In genomic region chr6:55880886-55881285, GRCm38 (mm10) we compare ENCODE assay signal across 14 mouse cellular contexts. TPM values are rescaled to one million over a fixed set of nuclear protein-coding genes. Genes with fewer than 3 reads are reported as not detected.
A peak's percentile ranks its signal among the peaks of the same experiment; 100 is the strongest.
DNase-seq lines count a peak whose midpoint lies in the region; ATAC-seq and TF ChIP-seq lines count a peak whose summit lies in the region.
"Had no signal": no experiment of that assay in that cellular context is flagged by ENCODE, and none has a peak within 500 bp of the region (broad histone marks: within the 10 kb centered on the region; RNA-seq: fewer than 3 reads in every experiment).

No protein-coding gene starts in this region.

- H3K36me3 ChIP-seq in forebrain, embryonic 10.5 days (replicated peaks): no peaks in the 10 kb centered on the region
- no peaks in the 10 kb centered on the region for H3K36me3 ChIP-seq in forebrain, embryonic 11.5 days (ENCODE audit: control insufficient read depth, insufficient read depth, low read length)
- no peaks in the 10 kb centered on the region for H3K36me3 ChIP-seq in lung, postnatal 0 days (ENCODE audit: insufficient read depth, low read length)
- H3K36me3 ChIP-seq in forebrain, embryonic 16.5 days (ENCODE audit: control insufficient read depth, insufficient read depth): no peaks in the 10 kb centered on the region
- H3K36me3 ChIP-seq in heart, embryonic 11.5 days (ENCODE audit: control insufficient read depth, insufficient read depth, low read length): no peaks in the 10 kb centered on the region
- H3K36me3 ChIP-seq: kidney, embryonic 15.5 days had no signal

- no peaks in the 10 kb centered on the region for H3K9me3 ChIP-seq in forebrain, embryonic 10.5 days
- H3K9me3 ChIP-seq in forebrain, embryonic 11.5 days (ENCODE audit: control insufficient read depth, low read length): no peaks in the 10 kb centered on the region
- no peaks in the 10 kb centered on the region for H3K9me3 ChIP-seq in lung, postnatal 0 days (ENCODE audit: low read length)
- H3K9me3 ChIP-seq in forebrain, embryonic 16.5 days (ENCODE audit: control insufficient read depth, low read length): no peaks in the 10 kb centered on the region
- no peaks in the 10 kb centered on the region for H3K9me3 ChIP-seq in heart, embryonic 11.5 days (replicated peaks; ENCODE audit: control insufficient read depth, low read length)
- H3K9me3 ChIP-seq: kidney, embryonic 15.5 days had no signal

- no peaks in the 10 kb centered on the region for H3K27me3 ChIP-seq in forebrain, embryonic 10.5 days (ENCODE audit: poor library complexity, severe bottlenecking)
- H3K27me3 ChIP-seq in forebrain, embryonic 11.5 days (ENCODE audit: control insufficient read depth, insufficient read depth, low read length): no peaks in the 10 kb centered on the region
- no peaks in the 10 kb centered on the region for H3K27me3 ChIP-seq in lung, postnatal 0 days (replicated peaks; ENCODE audit: insufficient read depth, low read length)
- no peaks in the 10 kb centered on the region for H3K27me3 ChIP-seq in forebrain, embryonic 16.5 days (replicated peaks; ENCODE audit: control insufficient read depth, insufficient read depth, low read length)
- H3K27me3 ChIP-seq in heart, embryonic 11.5 days (ENCODE audit: control insufficient read depth, insufficient read depth, low read length): no peaks in the 10 kb centered on the region
- H3K27me3 ChIP-seq: kidney, embryonic 15.5 days had no signal

- peak; percentile 14 for DNase-seq in forebrain, embryonic 10.5 days (ENCODE audit: extremely low spot score, low spot score)
- no peak for DNase-seq in forebrain, embryonic 11.5 days (ENCODE audit: low spot score)
- peak; percentile 12 for DNase-seq in lung, postnatal 25 days (ENCODE audit: low spot score)
- DNase-seq in lung, postnatal 0 days (ENCODE audit: low spot score): no peak
- DNase-seq in R1 (ENCODE audit: low read depth, low spot score): peak; percentile 59
- DNase-seq in adrenal gland, postnatal 4 days (ENCODE audit: low spot score in 2 of 2): no peak
- DNase-seq: liver, postnatal 0 days had no signal

- no peak overlapping the region for H3K4me2 ChIP-seq in forebrain, embryonic 11.5 days (ENCODE audit: low read depth, low read length, severe bottlenecking)
- no peak overlapping the region for H3K4me2 ChIP-seq in lung, postnatal 0 days (replicated peaks; ENCODE audit: low read depth, low read length)
- no peak overlapping the region for H3K4me2 ChIP-seq in forebrain, embryonic 16.5 days (ENCODE audit: low read length)
- no peak overlapping the region for H3K4me2 ChIP-seq in heart, embryonic 11.5 days
- H3K4me2 ChIP-seq: kidney, embryonic 15.5 days had no signal

- peak overlapping the region; percentile 51; the same call in 1 of the 2 replicates for H3K27ac ChIP-seq in forebrain, embryonic 10.5 days
- H3K27ac ChIP-seq in forebrain, embryonic 11.5 days (ENCODE audit: low read depth, low read length): no peak overlapping the region
- H3K27ac ChIP-seq in lung, postnatal 0 days (ENCODE audit: low read length): no peak overlapping the region
- peak overlapping the region; percentile 91 for H3K27ac ChIP-seq in forebrain, embryonic 16.5 days (ENCODE audit: low read length)
- H3K27ac ChIP-seq in heart, embryonic 11.5 days (ENCODE audit: low read depth, low read length): no peak overlapping the region
- H3K27ac ChIP-seq: kidney, embryonic 15.5 days; stomach, postnatal 0 days had no signal

- no peak overlapping the region for H3K9ac ChIP-seq in forebrain, embryonic 11.5 days (ENCODE audit: low read length)
- H3K9ac ChIP-seq in lung, postnatal 0 days (replicated peaks; ENCODE audit: low read depth): no peak overlapping the region
- H3K9ac ChIP-seq in forebrain, embryonic 16.5 days (replicated peaks; ENCODE audit: low read depth, low read length): no peak overlapping the region
- H3K9ac ChIP-seq in heart, embryonic 11.5 days (ENCODE audit: low read depth, low read length): no peak overlapping the region
- H3K9ac ChIP-seq: kidney, embryonic 15.5 days; liver, postnatal 0 days had no signal

- ATAC-seq in forebrain, embryonic 11.5 days (replicated peaks; ENCODE audit: low FRiP score): no peak
- ATAC-seq in lung, postnatal 0 days: no peak
- ATAC-seq in forebrain, embryonic 16.5 days: no peak
- no peak for ATAC-seq in heart, embryonic 11.5 days (replicated peaks; ENCODE audit: insufficient number of reproducible peaks, low FRiP score, low TSS enrichment)
- ATAC-seq: liver, postnatal 0 days had no signal

- no peak overlapping the region for H3K4me3 ChIP-seq in forebrain, embryonic 10.5 days
- H3K4me3 ChIP-seq in forebrain, embryonic 11.5 days (ENCODE audit: low read depth, low read length): no peak overlapping the region
- H3K4me3 ChIP-seq in lung, postnatal 0 days (ENCODE audit: low read depth, low read length): no peak overlapping the region
- no peak overlapping the region for H3K4me3 ChIP-seq in forebrain, embryonic 16.5 days (replicated peaks; ENCODE audit: low read length)
- no peak overlapping the region for H3K4me3 ChIP-seq in heart, embryonic 11.5 days (ENCODE audit: low read depth, low read length)
- H3K4me3 ChIP-seq: kidney, embryonic 15.5 days had no signal

- peaks cover 30% of the 10 kb centered on the region for H3K4me1 ChIP-seq in forebrain, embryonic 10.5 days
- H3K4me1 ChIP-seq in forebrain, embryonic 11.5 days (replicated peaks; ENCODE audit: control insufficient read depth, insufficient read depth, low read length): no peaks in the 10 kb centered on the region; the same call in 1 of the 2 replicates
- no peaks in the 10 kb centered on the region for H3K4me1 ChIP-seq in lung, postnatal 0 days (ENCODE audit: insufficient read depth, low read depth, low read length)
- peaks cover 10% of the 10 kb centered on the region for H3K4me1 ChIP-seq in forebrain, embryonic 16.5 days (replicated peaks; ENCODE audit: control insufficient read depth, insufficient read depth, low read length)
- H3K4me1 ChIP-seq in heart, embryonic 11.5 days (ENCODE audit: control insufficient read depth, insufficient read depth, low read length): no peaks in the 10 kb centered on the region
- H3K4me1 ChIP-seq: kidney, embryonic 15.5 days had no signal

- WGBS in forebrain, embryonic 10.5 days: 23% methylated on average over 3 of the region's 3 CpGs
- 22% methylated on average over 3 of the region's 3 CpGs for WGBS in forebrain, embryonic 11.5 days
- WGBS in lung, postnatal 0 days: 11% methylated on average over 3 of the region's 3 CpGs
- WGBS in forebrain, embryonic 16.5 days: 12% methylated on average over 3 of the region's 3 CpGs
- 10% methylated on average over 3 of the region's 3 CpGs for WGBS in heart, embryonic 11.5 days (ENCODE audit: insufficient replicate concordance)

- TF ChIP-seq CTCF in lung, postnatal 0 days (IDR thresholded peaks at IDR 0.05): no peak

- no peak for TF ChIP-seq EP300 in lung, postnatal 0 days (IDR thresholded peaks at IDR 0.05)

RNA-seq across cellular contexts. Expression of gene Itprid1, which starts 44.2 kb away (rescaled TPM):
- not detected in 2 replicates for polyA plus RNA-seq in forebrain, embryonic 10.5 days (2016; fragmentation: Nextera tagmentation; extraction: Ambion mirVana)
- polyA plus RNA-seq in forebrain, embryonic 11.5 days (2014; fragmentation: Nextera tagmentation; extraction: Ambion mirVana): 0.13 TPM in 1 of 2 replicates, not detected in the other
- polyA plus RNA-seq in lung, postnatal 0 days (2015; fragmentation: Nextera tagmentation; extraction: Ambion mirVana): 0.49 and 0.95 TPM in 2 replicates
- polyA plus RNA-seq in forebrain, embryonic 16.5 days (2015; fragmentation: Nextera tagmentation; extraction: Ambion mirVana): 2.9 and 3.1 TPM in 2 replicates
- polyA plus RNA-seq in heart, embryonic 11.5 days (2014; fragmentation: Nextera tagmentation; extraction: Ambion mirVana): not detected in 2 replicates
- total RNA-seq in adrenal gland, postnatal 4 days (2021): not detected
- total RNA-seq: heart, postnatal 10 days; monocyte, adult 5-6 weeks had no signal
- polyA plus RNA-seq: C2C12; liver, postnatal 0 days had no signal

Comparison
In these comparisons a context has a peak if more than half of its experiments do, and no peak if none do; other contexts are left out.
1. DNase-seq: peak in forebrain, embryonic 10.5 days (single experiment), lung, postnatal 25 days (single experiment) and R1 (single experiment); none in forebrain, embryonic 11.5 days (single experiment), lung, postnatal 0 days (single experiment) and adrenal gland, postnatal 4 days (0 of 2).
2. H3K27ac ChIP-seq: peak in forebrain, embryonic 10.5 days (single experiment) and forebrain, embryonic 16.5 days (single experiment); none in forebrain, embryonic 11.5 days (single experiment), lung, postnatal 0 days (single experiment) and heart, embryonic 11.5 days (single experiment).